Mouse (Mus musculus): ENCODE measurements around the gene Nampt.
"Not testable (repeated sequence)": the region's sequence is repeated elsewhere in the genome, so short reads cannot be mapped to it uniquely, and the experiment has no call there.

The Nampt gene

GRCm38 (mm10) chr12:32846325-32846724 lies 27.0 kb downstream of the Nampt start:
- no peak for DNase-seq

DNA sequence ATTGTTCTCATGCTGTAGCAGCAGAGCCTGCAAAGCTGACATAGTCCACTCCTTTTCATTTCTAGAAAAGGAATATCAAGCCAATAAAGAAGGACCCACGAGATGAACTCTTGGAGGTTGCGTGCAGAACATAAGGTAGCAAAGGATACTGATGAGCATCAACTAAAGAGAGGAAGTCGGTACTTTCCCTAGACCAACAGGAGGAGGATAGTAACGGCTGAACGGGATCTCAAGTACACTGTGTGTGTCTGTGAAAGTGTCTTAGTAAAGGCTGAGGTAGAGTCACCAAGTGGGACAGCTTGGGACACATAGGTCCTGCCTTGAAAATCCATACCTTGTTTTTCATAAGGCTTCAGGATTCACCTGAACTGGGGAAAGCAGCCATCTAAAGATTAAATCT lies 34.4 kb downstream of the Nampt start:
- DNase-seq, result no peak

DNA sequence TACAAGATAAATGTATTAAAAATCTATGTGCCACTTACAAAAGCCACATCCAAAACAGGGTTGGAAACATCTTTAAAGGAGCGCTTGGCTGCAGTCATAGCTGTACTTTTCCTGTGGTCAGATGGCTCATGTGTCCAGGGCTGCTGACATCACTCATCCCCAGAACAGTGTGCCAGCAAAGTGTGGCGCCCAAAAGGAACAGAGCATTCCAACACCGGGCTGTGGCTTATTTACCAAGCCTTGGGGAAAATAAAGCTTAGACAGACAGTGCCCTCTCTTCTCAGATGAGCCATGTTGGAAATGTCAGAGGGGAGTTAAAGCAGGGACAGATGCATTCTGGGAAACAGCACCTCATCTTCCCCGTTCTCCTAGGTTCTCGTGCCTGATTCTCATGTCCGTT lies 35.5 kb downstream of the Nampt start:
- DNase-seq, result no peak

DNA sequence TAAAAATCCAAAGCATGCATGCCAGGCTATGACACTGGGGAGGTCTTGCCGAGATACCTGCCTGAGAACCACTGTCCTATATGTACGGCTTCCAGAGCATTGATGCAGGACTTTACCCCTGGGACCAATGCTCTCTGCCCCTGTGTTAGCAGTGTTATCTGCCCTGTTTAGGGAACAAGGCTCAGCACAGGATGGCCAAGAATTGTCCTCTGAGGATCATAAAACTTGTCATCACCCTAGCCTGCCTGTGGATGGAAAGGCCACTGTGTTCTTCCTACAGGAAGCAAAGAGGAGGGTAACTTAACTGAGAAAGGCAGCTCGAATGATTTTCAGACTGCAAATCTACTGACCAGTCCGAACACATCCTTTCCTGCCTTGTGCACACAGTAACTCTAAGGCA lies 36.1 kb downstream of the Nampt start:
- no peak for DNase-seq

GRCm38 (mm10) chr12:32856707-32857511 lies 37.6 kb downstream of the Nampt start:
- DNase-seq, result no peak

GRCm38 (mm10) chr12:32858444-32858843 lies 39.1 kb downstream of the Nampt start:
- no peak for DNase-seq

- DNase-seq, result no peak
These were observed 41.5 kb downstream of the Nampt start for GRCm38 (mm10) chr12:32860820-32861219.

DNA sequence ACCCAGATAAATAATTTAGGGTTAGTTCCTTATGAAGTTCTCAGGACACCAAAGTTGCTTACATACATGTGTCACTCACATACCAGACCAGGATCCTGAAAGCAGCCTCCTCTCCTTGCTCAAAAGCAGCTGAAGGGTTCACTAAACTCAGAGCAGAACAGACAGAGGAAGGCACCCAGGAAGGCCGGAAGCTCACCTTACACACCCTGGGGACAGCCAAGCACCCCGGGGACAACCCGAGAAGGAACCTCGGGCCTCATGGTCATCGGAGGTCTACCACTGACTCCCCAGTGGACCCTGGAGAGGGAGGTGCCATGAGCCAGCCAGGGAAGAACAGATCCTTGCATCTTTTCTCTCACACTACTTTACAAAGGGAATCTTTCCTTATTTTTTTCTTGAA lies 51.5 kb downstream of the Nampt start:
- no peak for DNase-seq

GRCm38 (mm10) chr12:32877500-32877899 lies 58.2 kb downstream of the Nampt start:
- no peak for DNase-seq

DNA sequence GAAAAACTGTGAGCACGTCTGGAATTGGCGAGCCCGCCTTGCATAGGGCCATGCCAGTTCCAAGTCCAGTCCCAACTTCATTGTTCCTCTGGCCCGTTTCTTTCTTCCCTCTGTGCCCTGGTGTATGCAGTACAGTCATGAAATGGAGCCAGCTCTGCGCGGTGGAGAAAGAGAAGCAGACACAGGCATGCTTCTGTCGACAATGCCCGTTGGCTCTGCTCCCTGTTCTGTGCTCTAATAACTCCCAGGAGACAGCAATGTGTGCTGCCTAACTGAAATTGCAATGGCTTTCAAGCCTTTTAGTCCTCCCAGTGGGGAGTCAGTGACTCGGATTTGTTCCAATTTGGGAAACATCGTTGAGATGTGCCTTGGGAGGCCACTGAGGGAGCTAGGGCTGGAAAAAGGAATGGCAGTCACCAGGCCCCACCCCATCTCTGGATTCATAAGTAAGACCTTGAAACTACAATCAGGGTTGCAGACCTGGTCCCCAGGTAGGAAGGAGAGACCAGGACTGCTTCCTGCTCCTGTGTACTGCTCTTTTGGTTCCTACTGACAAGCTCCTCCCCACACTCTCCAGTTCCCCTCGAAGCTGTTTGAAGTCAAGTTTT lies 58.7 kb downstream of the Nampt start:
- DNase-seq, result no peak

- DNase-seq, result no peak
These were observed 60.0 kb downstream of the Nampt start for GRCm38 (mm10) chr12:32879371-32879770.

GRCm38 (mm10) chr12:32884356-32884755 lies 65.0 kb downstream of the Nampt start:
- DNase-seq, result no peak

DNA sequence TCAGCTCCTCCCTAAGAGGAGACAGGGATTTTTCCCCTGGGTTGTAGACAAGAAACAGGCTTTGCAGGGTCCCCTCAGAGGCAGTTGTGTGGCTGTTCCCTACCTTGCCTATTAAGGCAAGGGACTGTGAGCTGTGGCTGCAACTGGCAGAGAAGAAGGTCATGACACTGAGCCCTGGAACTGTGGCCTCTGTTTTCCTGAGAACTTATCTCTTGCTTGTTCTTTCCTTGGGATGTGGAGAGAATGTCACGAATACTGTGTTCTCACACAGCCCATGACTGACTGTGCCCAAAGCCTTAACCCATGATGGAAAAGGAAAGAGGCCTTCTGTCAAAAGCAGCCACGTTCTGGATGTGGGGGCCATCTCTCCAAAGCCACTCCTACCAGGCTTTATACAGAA lies 65.7 kb downstream of the Nampt start:
- no peak for DNase-seq

- DNase-seq, result no peak
These were observed 67.0 kb downstream of the Nampt start for GRCm38 (mm10) chr12:32886353-32886752.

DNA sequence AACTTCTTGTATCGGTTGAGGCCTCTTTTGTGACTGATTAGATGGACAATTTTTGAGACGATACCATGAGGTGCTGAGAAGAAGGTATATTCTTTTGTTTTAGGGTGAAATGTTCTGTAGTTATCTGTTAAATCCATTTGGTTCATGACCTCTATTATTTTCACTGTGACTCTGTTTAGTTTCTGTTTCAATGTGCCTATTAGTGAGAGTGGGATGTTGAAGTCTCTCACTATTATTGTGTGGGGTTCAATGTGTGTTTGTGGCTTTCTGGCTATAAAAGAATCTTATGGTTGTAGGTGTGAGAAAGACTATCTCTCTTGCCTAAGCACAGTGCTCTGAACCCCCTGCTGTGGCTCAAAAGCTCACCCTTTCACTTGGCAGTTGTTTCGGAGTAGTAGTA lies 68.9 kb downstream of the Nampt start:
- DNase-seq, result no peak

GRCm38 (mm10) chr12:32889846-32890245 lies 70.5 kb downstream of the Nampt start:
- DNase-seq, result no peak

DNA sequence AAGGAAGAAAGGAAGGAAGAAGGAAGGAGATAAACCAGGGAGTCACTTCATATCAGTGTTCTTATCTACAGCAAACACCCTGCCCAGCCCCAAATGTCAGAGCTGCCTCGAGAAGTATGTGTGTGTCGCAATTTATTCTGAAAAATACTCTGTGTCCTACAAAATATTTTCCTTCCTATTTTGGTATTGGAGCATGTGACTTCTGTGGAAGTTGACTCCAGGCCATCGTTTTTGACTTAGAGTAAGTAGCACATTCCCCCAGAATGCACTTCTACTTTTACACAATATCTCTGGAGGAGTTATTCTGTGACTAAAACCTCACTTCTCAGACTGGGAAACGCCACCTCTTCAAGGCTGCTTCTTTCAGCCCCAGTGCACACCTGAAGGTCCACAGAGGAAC lies 71.1 kb downstream of the Nampt start:
- no peak for DNase-seq

DNA sequence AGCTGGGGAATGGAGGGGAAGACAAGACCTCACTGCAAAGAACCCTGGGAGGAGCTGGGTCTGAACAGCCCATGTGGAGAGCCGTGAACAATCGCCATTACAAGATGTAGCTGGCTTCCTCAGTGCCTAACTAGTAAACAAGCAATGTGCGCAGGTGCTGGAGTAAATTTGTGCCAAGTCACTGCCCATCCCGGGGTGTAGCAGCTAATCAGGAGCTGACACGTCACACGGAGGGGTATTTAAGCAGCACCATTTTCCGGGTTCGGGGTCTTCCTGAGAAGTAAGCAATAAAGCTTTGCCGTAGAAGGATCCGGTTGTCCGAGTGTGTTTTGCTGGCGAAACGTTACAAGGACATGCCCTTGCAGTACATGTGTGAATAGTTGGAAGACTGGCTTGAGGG lies 71.9 kb downstream of the Nampt start:
- not testable (repeated sequence) for DNase-seq

DNA sequence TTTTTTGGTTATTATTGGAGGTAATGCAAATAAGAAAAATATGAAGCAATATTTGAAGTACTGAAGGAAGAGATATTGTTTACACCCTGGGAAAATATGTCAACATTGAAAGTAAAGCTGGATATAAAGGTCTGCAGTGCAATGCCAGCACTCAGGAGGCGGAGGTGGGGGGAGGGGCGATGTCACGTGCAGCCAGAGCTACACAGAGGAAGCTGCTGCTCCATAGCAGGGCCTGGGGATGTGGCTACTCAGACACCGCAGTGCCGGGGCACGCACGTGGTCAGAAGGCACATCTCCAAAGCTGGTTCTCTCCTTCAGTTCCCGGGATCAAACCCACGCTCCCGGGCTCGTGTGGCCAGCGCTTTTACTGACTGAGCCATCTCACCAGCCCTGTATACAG lies 73.9 kb downstream of the Nampt start:
- DNase-seq, result peak; percentile 42

DNA sequence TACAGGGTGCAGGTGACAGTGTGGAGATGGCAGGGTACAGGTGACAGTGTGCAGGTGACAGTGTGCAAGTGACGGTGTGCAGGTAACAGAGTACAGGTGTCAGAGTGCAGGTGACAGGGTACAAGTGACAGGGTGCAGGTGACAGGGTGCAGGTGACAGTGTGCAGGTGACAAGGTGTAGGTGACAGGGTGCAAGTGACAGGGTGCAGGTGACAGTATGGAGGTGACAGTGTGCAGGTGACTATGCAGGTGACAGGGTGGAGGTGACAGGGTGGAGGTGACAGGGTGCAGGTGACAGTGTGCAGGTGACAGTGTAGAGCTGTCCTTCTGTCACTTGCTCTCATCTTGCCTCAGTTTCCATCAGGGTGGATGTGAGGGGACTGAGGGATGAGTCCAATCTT lies 76.5 kb downstream of the Nampt start:
- DNase-seq, result no peak

DNA sequence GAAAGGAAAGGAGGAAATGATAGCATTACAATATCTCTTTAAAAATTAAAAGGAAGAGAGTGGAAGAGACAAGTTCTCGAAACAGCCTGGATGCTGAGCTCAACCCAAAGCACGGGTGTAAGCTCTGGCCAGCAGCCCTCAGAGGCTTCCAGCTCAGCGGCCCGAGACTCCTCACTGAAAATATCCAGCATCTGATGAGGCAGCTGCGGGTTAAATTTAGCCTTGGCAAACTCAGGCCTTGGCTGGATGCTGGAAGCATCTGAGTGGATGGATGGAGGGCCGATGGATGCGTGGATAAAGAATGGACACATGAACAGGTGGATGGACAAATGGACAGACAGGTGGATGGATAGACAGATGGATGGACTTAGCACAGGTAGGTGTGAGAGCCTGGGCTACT lies 77.2 kb downstream of the Nampt start:
- DNase-seq, result no peak

GRCm38 (mm10) chr12:32897199-32898120 lies 78.1 kb downstream of the Nampt start:
- peak; percentile 87 for DNase-seq

DNA sequence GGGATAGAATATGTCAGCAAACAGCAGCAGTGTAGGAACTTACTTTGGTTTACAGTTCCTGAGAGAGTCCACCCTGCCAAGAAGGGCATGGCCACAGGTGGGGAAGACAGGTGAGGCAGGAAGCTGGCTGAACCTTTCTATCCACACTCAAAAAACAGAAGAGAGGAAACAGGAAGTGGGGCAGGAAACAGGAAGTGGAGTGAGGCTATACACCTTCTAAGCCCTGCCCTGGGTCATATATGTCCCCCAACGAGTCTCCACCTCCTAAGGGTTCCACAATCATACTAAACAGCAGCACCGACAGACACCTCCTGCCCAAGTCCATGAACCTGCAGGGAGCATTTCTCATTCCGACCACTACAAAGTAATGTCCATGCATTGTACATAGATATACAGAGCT lies 81.7 kb downstream of the Nampt start:
- no peak for DNase-seq
